Comparison of ENCODE assay signal across 24 mouse cellular contexts in genomic region chr7:114481429-114481931, GRCm38 (mm10).
DNase-seq lines count a peak whose midpoint lies in the region; TF ChIP-seq lines count a peak whose summit lies in the region.
"Had no signal": no experiment of that assay in that cellular context is flagged by ENCODE, and none has a peak within 500 bp of the region (broad histone marks: within the 10 kb centered on the region; RNA-seq: fewer than 3 reads in every experiment).

No protein-coding gene starts in this region.

- intact Hi-C loops in left cerebral cortex, postnatal 25 days (cut with DNase I), result loop anchor here (5.0 kb wide), 1 partner anchor 64 kb away; the partner anchor contains the start of gene Pde3b
- intact Hi-C loops in gastrocnemius, postnatal 36 days (cut with DNase I), result no loop called here

- TF ChIP-seq POLR2A in MEL (IDR thresholded peaks at IDR 0.05; ENCODE audit: control insufficient read depth in 1 of 2, insufficient read depth in 1 of 2, low read depth in 1 of 2, low read length in 2 of 2, poor library complexity in 1 of 2) (no peak), myocyte (IDR thresholded peaks at IDR 0.05; ENCODE audit: insufficient read length, low read depth) (no peak)

- TF ChIP-seq CTCF in C2C12 (IDR thresholded peaks at IDR 0.05; ENCODE audit: control insufficient read depth, insufficient read depth, insufficient read length) (no peak), MEL (IDR thresholded peaks at IDR 0.05 in 2 of 3, conservative IDR thresholded peaks at IDR 0.05 in 1 of 3; ENCODE audit: control insufficient read depth in 1 of 3, insufficient read depth in 1 of 3, low read depth in 2 of 3, low read length in 3 of 3, poor library complexity in 1 of 3, severe bottlenecking in 1 of 3) (no peak)

- peak; percentile 10 for DNase-seq in 3T3-L1 (ENCODE audit: low read depth, low spot score)
- no peak for DNase-seq in MEL (ENCODE audit: low read depth, low spot score)
- no peak for DNase-seq in adrenal gland, adult 8-10 months
- DNase-seq in left cerebral cortex, postnatal 25 days (ENCODE audit: low spot score in 2 of 2), result no peak
- DNase-seq in right cerebral cortex, adult 18-20 months, result no peak
- DNase-seq in gastrocnemius, postnatal 36 days, result no peak
- DNase-seq: adrenal gland, postnatal 10 days; adrenal gland, postnatal 25 days; B cell, adult 2 months; cerebellum, adult 11 months; cerebellum, adult 18-20 months; cerebellum, adult 8-10 months; cerebellum, adult 9-11 months; cerebellum, postnatal 14 days; cerebellum, postnatal 36 days; embryo, embryonic 11 days had no signal

- no peaks in the 10 kb centered on the region for H3K9me3 ChIP-seq in MEL (replicated peaks; ENCODE audit: insufficient read depth, low read length)
- H3K9me3 ChIP-seq: embryonic facial prominence, embryonic 13.5 days; embryonic facial prominence, embryonic 15.5 days; forebrain, embryonic 10.5 days; forebrain, embryonic 12.5 days; G1E had no signal

- peak overlapping the region; percentile 88 for H3K27ac ChIP-seq in MEL (ENCODE audit: control insufficient read depth, low read depth, low read length)
- H3K27ac ChIP-seq: embryonic facial prominence, embryonic 13.5 days; embryonic facial prominence, embryonic 15.5 days; forebrain, embryonic 10.5 days; forebrain, embryonic 12.5 days had no signal

- H3K4me3 ChIP-seq in C2C12 (ENCODE audit: insufficient read depth, poor library complexity, severe bottlenecking) (no peak overlapping the region), MEL (ENCODE audit: control insufficient read depth in 1 of 2, insufficient read depth in 1 of 2, low read depth in 2 of 2, low read length in 2 of 2) (peak overlapping the region in 1 of 2 experiments; percentile 50; a peak in 1 of 4 replicates), myocyte (peak overlapping the region; percentile 1)
- H3K4me3 ChIP-seq: embryonic facial prominence, embryonic 13.5 days; embryonic facial prominence, embryonic 15.5 days; erythroblast, embryonic 14.5 days; forebrain, embryonic 10.5 days; forebrain, embryonic 12.5 days had no signal

- H3K79me2 ChIP-seq in C2C12 (ENCODE audit: control insufficient read depth, insufficient read depth) (peaks cover 5% of the 10 kb centered on the region), MEL (ENCODE audit: control insufficient read depth, insufficient read depth, low read length, poor library complexity) (peaks cover 11% of the 10 kb centered on the region), myocyte (ENCODE audit: control insufficient read depth, insufficient read depth) (peaks cover 3% of the 10 kb centered on the region)

- TF ChIP-seq EP300 in MEL (IDR thresholded peaks at IDR 0.05; ENCODE audit: low read depth in 1 of 2, low read length in 2 of 2), result no peak

- H3K9ac ChIP-seq in MEL (ENCODE audit: control insufficient read depth, low read depth, low read length, poor library complexity, severe bottlenecking), result peak overlapping the region; percentile 58
- H3K9ac ChIP-seq: embryonic facial prominence, embryonic 13.5 days; embryonic facial prominence, embryonic 15.5 days; forebrain, embryonic 12.5 days had no signal

- H3ac ChIP-seq in C2C12 (ENCODE audit: control insufficient read depth, insufficient read length, low read depth), result no peak overlapping the region
- no peak overlapping the region for H3ac ChIP-seq in myocyte (ENCODE audit: control insufficient read depth, insufficient read length)

- no peaks in the 10 kb centered on the region for H3K79me3 ChIP-seq in C2C12 (ENCODE audit: low read depth)

- peak overlapping the region; percentile 68 for H3K4me2 ChIP-seq in myocyte (ENCODE audit: low read depth)
- H3K4me2 ChIP-seq: embryonic facial prominence, embryonic 13.5 days; embryonic facial prominence, embryonic 15.5 days; forebrain, embryonic 12.5 days had no signal

- peaks cover 18 to 43% of the 10 kb centered on the region in 2 experiments for H3K4me1 ChIP-seq in MEL (ENCODE audit: control insufficient read depth in 1 of 2, insufficient read depth in 2 of 2, low read length in 2 of 2)
- H3K4me1 ChIP-seq: embryonic facial prominence, embryonic 13.5 days; embryonic facial prominence, embryonic 15.5 days had no signal

- H3K27me3 ChIP-seq in C2C12 (ENCODE audit: control insufficient read depth, insufficient read depth, insufficient read length), result no peaks in the 10 kb centered on the region
- no peaks in the 10 kb centered on the region for H3K27me3 ChIP-seq in MEL (ENCODE audit: control insufficient read depth in 1 of 2, insufficient read depth in 2 of 2, low read length in 2 of 2)
- no peaks in the 10 kb centered on the region for H3K27me3 ChIP-seq in myocyte (ENCODE audit: control insufficient read depth, insufficient read depth, insufficient read length)
- H3K27me3 ChIP-seq: embryonic facial prominence, embryonic 13.5 days; embryonic facial prominence, embryonic 15.5 days; forebrain, embryonic 12.5 days had no signal

- H3K36me3 ChIP-seq in C2C12 (ENCODE audit: control insufficient read depth, insufficient read depth) (no peaks in the 10 kb centered on the region), MEL (ENCODE audit: control insufficient read depth in 1 of 2, insufficient read depth in 2 of 2, low read length in 2 of 2) (peaks cover 0 to 55% of the 10 kb centered on the region in 2 experiments; a peak in 2 of 4 replicates), myocyte (ENCODE audit: control insufficient read depth, insufficient read depth) (no peaks in the 10 kb centered on the region)
- H3K36me3 ChIP-seq: embryonic facial prominence, embryonic 13.5 days; embryonic facial prominence, embryonic 15.5 days; forebrain, embryonic 10.5 days; forebrain, embryonic 12.5 days; G1E had no signal

- TF ChIP-seq RAD21 in MEL (IDR thresholded peaks at IDR 0.05; ENCODE audit: low read depth, low read length), result no peak

TF ChIP-seq in C2C12, 6 proteins besides CTCF, POLR2A, EP300 and RAD21:
- TF ChIP-seq FOSL1 (IDR thresholded peaks at IDR 0.05; ENCODE audit: insufficient read depth, low read length, poor library complexity, severe bottlenecking) (no peak), CEBPB (IDR thresholded peaks at IDR 0.05; ENCODE audit: low read depth) (peak; percentile 82), USF1 (IDR thresholded peaks at IDR 0.05; ENCODE audit: low read depth) (peak; percentile 80)

TF ChIP-seq in MEL, 35 proteins besides CTCF, POLR2A, EP300 and RAD21:
- TF ChIP-seq USF1 (IDR thresholded peaks at IDR 0.05; ENCODE audit: low read depth, low read length) (peak; percentile 70), MAX (IDR thresholded peaks at IDR 0.05; ENCODE audit: low read length) (no peak)

TF ChIP-seq in myocyte, 11 proteins besides CTCF, POLR2A, EP300 and RAD21:
- TF ChIP-seq USF1 (IDR thresholded peaks at IDR 0.05; ENCODE audit: low read depth), result peak; percentile 75
- no peak for TF ChIP-seq REST (IDR thresholded peaks at IDR 0.05; ENCODE audit: insufficient read depth, insufficient read length)
- TF ChIP-seq SRF (IDR thresholded peaks at IDR 0.05; ENCODE audit: control insufficient read depth, insufficient read length, low read depth), result no peak
- no peak for TF ChIP-seq MYOG (IDR thresholded peaks at IDR 0.05; ENCODE audit: control insufficient read depth in 1 of 3, insufficient read depth in 1 of 3, insufficient read length in 2 of 3, low read depth in 2 of 3)
- TF ChIP-seq E2F4 (IDR thresholded peaks at IDR 0.05; ENCODE audit: insufficient read depth), result no peak
